Mouse (Mus musculus): ENCODE measurements at regions not wholly inside any gene's neighbourhood (a gene's known extent, or its start where the extent isn't known, plus 50 kb on each side); places are given as distances from the start of the nearest gene placed in this dataset.
"Not testable (repeated sequence)": the region's sequence is repeated elsewhere in the genome, so short reads cannot be mapped to it uniquely, and the experiment has no call there.

DNA sequence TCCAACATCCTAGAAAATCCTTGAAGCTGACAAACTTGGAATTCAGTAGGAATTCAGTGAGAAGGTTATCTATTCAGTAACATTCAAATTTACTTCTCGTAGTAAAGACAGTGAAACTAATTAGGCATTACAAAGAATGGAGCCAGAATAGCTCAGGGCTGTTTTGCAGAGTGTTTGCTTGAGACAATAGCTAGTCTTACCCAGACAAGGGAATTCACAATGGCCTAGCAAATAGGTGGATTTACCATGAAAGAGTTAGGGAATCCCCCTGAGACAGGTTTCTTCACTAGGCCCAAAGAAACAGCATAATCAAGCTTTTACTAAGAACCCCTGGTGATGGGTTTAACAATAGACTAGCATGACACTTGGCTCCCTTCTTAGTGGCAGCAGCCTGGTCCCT is 699.2 kb upstream of the Dmd start:
- not testable (repeated sequence) for DNase-seq

DNA sequence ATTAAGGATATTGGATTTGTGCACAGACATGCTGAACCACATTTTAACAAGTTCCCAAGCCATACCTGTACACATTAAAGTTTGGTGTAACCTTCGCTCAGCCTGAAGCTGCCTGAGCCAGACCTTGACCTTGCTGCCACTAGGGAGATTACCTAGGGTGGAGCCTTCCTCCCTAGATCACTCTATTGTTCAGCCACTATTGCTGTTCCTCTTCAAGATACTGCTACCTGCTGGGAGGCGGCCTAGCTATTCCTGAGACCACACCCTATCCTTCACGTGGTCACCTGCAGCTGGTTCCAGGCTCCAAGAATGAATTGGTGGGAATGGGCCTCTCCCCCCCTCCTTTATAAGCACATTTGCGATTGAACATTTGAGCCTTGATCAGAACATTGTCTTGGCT is 666.3 kb upstream of the Dmd start:
- DNase-seq: not testable (repeated sequence)

DNA sequence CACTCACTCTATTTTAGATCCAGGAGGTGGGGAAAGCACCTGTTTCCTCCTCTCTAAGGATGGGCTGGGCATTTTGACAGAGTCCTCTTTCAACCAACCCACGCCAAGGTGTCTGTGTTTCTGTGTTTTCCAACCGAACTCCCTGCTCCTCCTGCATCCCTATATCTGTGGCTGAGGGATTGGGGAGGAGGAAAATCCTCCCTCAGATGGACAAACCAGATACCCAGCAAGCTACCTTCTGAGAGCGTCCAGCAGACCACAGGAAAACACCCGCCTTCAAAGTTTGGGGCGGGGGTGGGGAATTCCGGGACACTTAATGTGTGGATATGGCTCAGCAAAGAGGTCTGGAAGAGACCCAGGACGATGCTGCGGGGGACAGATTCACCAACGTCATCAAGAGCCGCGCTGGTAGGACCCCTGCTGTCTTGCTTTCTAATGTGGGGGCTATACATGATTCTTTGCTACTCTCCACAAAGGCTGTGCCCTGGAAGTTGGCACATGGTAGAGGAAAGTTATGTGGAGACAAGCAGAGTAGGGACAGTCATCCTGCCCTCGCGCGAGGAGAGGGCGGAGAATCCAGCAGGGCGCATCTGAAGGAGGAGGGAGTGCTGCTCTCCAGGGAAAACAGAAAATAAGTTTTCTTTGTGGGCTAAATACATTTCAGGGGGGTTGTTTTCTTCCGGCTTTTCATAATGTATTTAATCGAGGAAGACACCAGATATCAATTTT is 637.7 kb upstream of the Dmd start:
- peak; percentile 5 to 16 for DNase-seq
